Mouse (Mus musculus) hindbrain, embryonic 14.5 days (tissue): Measurements from ENCODE around the gene Unc5cl. TPM values are rescaled to one million over a fixed set of nuclear protein-coding genes. Genes with fewer than 3 reads are reported as not detected.

Experiments
- polyA plus RNA-seq: library from polyadenylated mRNA; unstranded; fragments of >200 nt; fragmentation: Nextera tagmentation; extraction: Ambion mirVana; gene quantifications from 2 replicates; pipeline ENCODE4 v1.2.1, GENCODE M21; 2014

Gene Unc5cl
- polyA plus RNA-seq, 1 experiment from 2014 or later = 0.37 TPM

Other genes with a start within 250 kb of the Unc5cl start
- not detected in 2 replicates for gene Trem1, start 222.1 kb upstream of the Unc5cl start, polyA plus RNA-seq
- not detected in 2 replicates for gene Trem3, start 207.1 kb upstream of the Unc5cl start, polyA plus RNA-seq
- 0.44 TPM in 1 of 2 replicates, not detected in the other for gene Treml4, start 190.6 kb upstream of the Unc5cl start, polyA plus RNA-seq
- gene Treml2, start 155.4 kb upstream of the Unc5cl start, polyA plus RNA-seq = 0.09 TPM in 1 of 2 replicates, not detected in the other
- gene B430306N03Rik, start 138.8 kb upstream of the Unc5cl start, polyA plus RNA-seq = 0.05 and 0.18 TPM in 2 replicates
- 4.0 and 4.8 TPM in 2 replicates for gene Trem2, start 108.5 kb upstream of the Unc5cl start, polyA plus RNA-seq
- gene Treml1, start 95.0 kb upstream of the Unc5cl start, polyA plus RNA-seq = 0.37 and 0.60 TPM in 2 replicates
- 16.4 and 16.5 TPM in 2 replicates for gene Nfya, start 45.0 kb upstream of the Unc5cl start, polyA plus RNA-seq
- 36.2 and 36.3 TPM in 2 replicates for gene Oard1, start 44.9 kb upstream of the Unc5cl start, polyA plus RNA-seq
- 0.52 and 0.63 TPM in 2 replicates for gene Apobec2, start 22.0 kb upstream of the Unc5cl start, polyA plus RNA-seq
- gene Tspo2, start 3.4 kb upstream of the Unc5cl start, polyA plus RNA-seq = 1.0 and 1.2 TPM in 2 replicates